Mouse (Mus musculus) lung, postnatal 4 days (tissue): ENCODE data around the gene Asic1.

Experiments used
- DNase-seq, 2 experiments: peaks; one replicate each; pipeline ENCODE4 v3.0.0; 2021

The Asic1 gene

GRCm38 (mm10) chr15:99670154-99670821 lies at the start of gene Asic1:
TSS of gene Asic1 (plus strand) at chr15:99670368.
- peak; percentile 69 to 84 for DNase-seq

DNA sequence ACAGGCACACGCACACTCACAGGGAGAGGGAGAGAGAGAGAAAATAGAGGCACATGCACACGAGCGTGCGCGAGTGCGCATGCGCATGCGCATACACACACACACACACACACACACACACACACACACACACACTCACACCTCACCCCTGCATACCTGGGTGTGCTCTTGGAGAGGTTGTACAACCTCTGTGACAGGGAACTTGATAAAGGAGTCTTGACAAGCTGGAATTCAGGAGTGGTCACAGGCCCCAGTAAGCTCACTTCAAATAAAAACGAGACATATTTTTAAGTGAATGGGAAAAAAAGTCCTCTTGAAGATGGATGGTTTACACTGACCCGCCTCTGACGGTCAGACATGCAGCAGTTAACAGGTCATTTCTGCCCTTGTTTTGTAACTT lies 48.1 kb upstream of the Asic1 start:
- DNase-seq, result no peak

DNA sequence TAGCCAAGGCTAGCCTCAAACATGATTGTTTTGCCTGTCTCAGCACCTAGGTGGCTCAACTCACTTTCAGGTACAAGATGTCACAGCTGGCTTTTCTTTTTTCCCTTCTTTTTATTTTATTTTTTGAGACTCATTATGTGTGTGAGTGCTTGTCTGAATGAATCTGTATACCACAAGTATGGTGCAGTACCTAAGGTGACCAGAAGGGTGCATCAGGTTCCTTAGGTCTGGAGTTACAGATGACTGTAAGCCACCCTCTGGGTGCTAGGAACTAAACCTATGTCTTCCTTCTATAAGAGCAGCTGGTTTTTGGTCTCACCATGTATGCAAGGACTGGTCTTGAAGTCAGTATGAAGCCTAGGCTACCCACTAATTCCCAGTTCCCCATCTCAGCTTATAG lies 38.5 kb upstream of the Asic1 start:
- DNase-seq, result no peak

GRCm38 (mm10) chr15:99634702-99635101 lies 35.5 kb upstream of the Asic1 start:
- no peak for DNase-seq

DNA sequence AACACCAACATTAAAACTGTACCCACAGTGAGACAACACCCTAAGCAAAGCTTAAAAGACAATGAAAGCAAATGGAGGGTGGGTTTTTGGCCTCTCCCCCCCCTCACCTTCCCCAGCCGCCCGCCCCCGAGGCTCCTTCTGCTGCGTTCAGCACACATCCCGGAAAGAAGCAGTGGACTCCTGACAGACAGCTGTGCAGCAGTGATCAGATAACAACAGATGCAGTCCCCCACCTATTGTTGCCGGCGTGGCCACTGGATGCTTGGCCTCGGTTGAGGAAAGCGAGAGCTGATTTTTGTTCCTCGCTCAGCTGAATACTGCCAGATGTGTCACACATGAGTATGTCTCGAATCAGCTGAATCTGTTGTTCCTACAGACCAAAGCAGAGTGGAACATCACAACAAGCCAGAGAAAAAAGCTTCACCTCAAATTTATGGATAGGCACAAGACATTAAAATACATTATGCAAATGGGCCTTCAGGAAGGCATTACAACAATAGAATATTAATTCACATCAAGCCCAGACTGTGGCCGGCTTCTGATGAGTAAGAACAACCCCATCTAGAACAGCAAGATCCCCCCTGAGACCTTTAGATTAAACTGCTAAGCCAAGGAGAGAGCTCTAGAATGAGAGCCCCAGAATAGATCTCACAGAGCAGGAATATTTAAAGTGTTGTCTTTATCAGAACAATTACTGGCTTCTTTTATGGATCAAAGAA lies 32.6 kb upstream of the Asic1 start:
- no peak for DNase-seq

DNA sequence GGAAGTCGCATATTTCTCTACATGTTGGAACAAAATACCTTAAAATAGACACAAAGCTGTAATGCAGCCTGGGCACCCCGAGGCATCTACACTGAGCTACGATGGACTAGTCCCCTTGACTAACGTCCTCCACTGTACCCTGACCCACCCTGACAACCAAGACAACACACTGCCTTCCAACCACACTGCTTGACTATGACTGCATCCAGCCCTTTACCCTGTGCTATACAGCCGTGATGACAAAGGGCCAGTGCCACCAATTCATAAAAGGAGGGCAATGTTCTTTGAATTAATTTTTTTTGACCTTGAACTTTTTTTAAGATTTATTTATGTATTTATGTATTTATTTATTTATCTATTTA lies 32.1 kb upstream of the Asic1 start:
- no peak for DNase-seq

GRCm38 (mm10) chr15:99642622-99643021 lies 27.5 kb upstream of the Asic1 start:
- no peak for DNase-seq

DNA sequence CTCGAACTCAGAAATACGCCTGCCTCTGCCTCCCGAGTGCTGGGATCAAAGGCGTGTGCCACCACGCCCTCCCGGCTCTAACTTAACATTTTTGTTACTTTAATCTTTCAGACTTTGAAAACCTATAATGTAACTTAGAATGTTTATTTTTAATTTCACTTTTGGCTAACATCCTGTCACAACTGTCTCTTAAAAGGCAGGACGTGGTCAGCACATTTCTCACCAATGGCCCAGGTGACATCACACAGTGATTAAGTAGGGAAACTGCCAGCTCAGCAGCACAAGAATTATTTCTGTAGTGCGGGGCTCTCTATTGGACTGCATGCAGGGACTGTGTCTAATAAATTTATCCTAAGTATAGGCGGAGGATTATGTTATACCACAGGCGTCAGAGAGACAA lies 26.3 kb upstream of the Asic1 start:
- no peak for DNase-seq

DNA sequence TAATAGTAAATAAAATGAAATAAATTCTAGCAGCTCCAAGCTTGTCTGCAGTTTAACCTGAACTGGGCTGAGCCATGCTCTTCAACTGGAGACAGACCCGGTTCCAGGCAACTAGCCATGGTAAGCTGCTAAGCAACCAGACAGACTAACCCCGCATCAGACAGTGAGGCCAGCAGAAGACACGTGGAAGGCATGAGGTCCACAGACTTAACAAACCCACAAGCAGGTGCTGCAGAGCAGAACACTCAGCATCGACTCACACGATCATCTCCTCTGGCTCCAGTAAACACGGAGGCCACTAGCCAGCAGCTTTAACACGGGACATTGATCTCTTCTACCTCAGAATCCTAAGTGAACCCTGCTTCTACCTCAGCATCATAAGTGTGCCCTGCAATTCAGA lies 25.4 kb upstream of the Asic1 start:
- DNase-seq, result no peak

DNA sequence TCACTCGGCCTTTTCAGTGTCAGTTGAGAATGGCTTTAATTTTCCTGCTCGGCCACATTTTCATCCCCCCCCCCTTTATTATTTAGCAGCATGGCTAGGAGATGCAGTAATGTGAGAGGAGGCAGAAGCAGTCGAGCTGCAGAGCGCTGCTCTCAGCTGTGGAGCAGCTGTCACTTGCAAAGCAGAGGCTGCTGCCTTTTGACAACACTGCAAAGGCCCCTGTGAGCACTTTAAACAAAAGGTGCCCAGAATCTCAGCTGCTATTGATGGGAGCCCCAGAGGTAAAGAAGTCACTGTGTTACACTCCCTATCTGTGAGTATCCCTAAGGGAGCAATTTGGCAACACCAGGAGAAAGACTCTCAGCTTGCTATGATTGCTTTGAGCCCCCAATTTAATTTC lies 21.8 kb upstream of the Asic1 start:
- DNase-seq, result no peak

- no peak for DNase-seq
Observed at GRCm38 (mm10) chr15:99649067-99649761, 21.0 kb upstream of the Asic1 start.

DNA sequence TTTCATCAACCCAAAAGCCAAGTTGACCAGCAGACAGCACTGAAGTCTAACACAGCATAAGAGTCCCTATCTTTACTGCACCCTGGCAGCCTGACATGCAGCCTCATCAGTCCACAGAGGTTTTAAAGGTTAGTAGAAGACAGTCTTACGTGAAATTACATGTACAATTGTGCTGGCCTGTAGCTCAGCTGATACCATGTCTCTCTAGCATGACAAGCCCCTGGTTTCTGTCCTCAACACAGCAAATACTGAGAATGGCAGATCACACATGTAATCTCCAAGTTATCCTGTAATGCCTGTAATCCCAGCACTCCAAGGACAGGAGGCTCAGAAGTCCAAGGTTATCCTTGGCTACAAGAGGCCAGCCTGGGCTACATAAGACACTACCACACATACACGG lies 19.9 kb upstream of the Asic1 start:
- no peak for DNase-seq

DNA sequence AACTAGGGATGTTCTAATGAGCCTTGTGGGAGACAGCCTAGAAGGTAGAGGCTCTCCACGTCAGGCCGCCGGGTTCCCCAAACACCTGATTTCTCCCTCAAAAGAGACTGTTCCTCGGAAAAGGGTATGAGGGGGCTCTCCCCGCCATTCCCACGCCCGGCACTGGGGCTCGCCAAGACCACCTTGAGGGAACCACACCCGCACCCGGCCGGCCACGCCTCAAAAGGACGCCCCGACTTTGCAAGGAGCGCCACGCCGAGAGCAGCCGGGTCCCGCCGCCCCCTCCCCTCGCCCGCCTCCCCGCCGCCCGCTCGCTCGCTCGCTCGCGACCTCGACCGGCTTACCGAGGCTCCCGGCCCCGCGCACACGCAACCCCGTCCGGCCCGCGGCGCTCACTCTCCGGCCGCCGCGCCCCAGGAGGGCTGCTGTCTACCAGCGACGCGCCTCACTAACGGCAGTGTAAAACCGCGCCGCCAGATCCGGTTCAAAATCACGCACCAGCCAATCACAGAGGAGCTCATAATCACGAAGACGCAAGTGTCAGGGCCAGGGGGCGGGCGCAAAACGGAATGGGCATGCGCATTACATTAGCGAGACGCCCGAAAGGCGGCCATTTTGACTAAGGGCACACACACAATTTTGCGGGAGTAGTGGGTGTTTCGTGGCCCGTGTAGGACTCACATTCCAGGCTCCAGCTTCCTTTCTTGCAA lies 18.9 kb upstream of the Asic1 start, which contains the start of gene Racgap1:
Gene Racgap1, minus strand, starts transcription at position 494 of the 710 bp plus-strand sequence.
- peak; percentile 96 for DNase-seq

DNA sequence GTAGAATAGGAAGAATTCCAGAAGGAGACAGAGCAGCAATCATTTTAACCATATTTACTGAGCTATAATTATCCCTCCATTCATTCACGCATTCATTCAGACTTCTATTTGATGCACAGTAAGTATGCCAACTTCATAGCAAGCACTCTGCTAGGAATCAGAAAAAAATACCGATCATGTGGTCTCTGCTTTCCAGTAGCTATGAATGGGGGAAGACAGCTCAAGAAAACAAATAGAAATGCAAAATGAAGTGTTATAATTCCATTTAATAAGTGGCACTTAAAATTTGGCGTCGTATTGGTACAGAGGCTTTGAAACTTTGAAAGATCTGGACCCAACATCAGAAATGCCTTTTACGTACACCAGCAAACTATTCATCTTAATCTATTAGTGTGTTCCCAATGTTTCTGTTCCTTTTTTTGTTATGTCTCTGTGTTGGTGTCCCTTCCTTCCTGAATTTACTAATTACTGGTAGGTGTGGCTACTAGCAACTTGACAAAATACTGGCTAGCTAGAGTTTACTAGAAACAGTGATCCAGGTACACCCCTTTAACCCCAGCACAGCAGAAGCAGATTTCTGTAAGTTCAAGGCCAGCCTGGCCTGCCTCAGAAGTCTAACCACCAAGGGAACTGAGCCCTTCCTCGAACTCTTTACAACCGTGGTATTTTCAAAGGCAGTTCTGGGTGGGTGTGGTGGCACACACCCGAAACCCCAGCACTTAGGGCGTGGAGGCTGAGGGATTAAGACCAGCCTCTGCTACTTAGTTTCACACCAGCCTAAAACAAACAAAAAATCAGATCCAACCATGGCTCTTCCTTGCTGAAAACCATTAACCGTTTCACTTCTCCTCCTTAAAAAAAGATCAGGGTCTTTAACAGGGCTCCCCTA lies 17.9 kb upstream of the Asic1 start:
- no peak for DNase-seq

DNA sequence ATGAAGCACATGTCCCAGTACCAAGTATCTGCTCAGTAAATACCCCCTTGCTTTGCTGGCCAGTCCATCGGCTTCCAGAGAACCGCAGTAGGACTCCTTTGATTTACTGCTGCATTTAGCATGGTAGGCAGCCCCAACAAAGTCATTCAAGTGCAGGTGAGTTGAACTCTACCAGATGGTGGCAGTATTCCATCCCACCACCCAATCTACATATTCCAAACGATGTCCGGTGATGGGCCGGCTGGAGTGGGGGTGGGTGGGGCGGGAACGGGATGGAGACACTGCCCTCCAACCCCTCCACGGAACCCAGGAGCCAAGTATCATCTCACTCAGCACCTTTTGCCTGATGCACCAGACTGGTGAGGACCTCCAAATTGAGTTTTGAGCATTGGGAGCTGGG lies 16.9 kb upstream of the Asic1 start:
- no peak for DNase-seq

GRCm38 (mm10) chr15:99653876-99654275 lies 16.3 kb upstream of the Asic1 start:
- DNase-seq, result no peak

DNA sequence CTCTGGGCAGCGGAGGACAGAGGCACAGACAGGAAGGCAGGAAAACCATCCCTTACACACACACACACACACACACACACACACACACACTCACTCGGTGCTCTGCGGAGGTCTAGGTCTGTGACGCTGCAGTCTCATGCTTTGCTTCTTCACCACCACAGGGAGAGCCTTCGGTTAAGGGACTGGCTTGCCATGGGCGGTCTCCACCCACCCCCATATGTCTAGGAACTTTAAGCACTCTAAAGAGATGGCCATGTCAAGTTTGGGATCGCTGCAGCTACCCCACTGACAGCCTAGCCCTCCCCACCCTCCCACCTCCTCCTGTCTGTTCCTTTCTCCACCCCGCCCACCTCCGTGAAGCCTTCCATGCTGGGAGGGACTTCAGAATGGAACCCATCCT lies 14.2 kb upstream of the Asic1 start:
- no peak for DNase-seq

- DNase-seq, result no peak
Observed at GRCm38 (mm10) chr15:99658437-99658836, 11.7 kb upstream of the Asic1 start.

- no peak for DNase-seq
Observed at GRCm38 (mm10) chr15:99661121-99661830, 8.9 kb upstream of the Asic1 start.

GRCm38 (mm10) chr15:99662371-99662770 lies 7.8 kb upstream of the Asic1 start:
- no peak for DNase-seq

DNA sequence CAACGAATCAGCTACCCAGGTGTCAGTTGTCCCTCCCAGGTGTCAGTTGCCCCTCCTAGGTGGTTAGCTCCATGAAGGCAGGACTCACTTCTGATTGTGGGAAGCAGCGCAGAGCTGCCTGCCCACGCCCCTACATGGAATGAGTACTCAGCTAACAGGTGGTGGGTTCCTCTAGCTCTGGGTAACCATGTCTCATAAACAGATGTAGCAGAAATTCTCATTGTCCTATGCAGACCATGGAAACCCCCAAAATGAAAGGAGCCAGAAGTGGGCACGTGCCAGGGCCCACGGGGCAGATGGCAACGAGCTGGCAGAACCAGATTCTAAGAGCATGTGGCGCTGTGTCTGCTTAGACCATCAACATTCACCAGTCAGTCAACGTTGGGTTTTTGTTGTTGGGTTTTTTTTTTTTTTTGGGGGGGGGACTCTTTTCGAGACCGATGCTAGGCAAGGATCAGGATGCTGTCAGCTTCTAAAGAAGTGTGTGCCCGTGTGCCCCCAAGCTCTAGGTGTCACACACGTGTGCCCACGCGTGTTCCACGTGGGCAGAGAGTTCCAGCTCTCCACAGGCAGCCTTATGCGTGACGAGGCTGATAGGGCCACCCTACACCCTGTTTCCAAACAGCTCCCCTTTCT lies 6.1 kb upstream of the Asic1 start:
- DNase-seq, result no peak
